Mouse (Mus musculus) ovary, postnatal 36 days (tissue): ENCODE data around the gene Tnni3k.

Experiments used
- DNase-seq: peaks from one replicate; pipeline ENCODE4 v3.0.0; 2022; ENCODE audit warnings: low spot score, mixed read lengths

Gene Tnni3k

DNA sequence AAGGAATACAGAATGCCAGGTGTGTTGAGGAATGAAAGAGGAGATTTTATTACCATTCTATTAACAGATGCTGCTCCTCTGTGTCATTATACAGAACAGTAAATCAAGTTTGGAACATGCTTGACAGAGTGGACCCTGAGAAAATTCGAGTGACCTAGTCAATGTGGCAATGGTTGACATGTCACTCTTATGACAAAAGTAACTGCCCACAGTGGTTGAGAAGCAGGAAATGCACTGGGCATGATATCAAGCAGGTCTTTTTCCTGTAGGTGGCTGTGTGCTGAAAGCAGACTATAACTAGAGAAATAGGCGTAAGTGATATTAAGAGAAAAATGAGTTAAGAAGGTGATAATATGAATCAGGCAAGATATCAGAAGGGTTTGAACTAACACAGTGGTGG is 105.7 kb downstream of the Tnni3k start:
- no peak for DNase-seq

DNA sequence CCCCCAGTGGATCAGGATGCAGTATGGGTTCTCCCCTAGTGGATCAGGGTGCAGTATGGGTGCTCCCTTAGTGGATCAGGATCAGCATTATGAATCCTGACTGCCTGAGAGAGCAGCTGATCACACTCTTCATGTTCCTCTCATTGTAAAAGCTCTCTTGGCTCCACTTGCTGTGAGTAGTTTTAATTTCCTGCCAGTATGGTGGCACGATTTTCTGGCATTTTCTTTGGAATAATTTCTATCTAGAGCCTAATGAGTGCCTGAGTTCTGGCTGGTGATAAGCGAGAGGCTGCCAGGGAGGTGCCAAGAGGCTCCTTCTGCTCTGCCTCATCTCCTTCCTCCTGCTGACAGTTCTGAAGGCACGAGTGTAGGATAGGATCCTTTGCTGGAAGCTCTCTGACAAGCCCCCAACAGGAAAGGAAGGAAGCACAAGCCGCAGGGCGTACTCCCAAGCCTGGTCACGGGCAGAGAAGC is 109.5 kb downstream of the Tnni3k start:
- no peak for DNase-seq

DNA sequence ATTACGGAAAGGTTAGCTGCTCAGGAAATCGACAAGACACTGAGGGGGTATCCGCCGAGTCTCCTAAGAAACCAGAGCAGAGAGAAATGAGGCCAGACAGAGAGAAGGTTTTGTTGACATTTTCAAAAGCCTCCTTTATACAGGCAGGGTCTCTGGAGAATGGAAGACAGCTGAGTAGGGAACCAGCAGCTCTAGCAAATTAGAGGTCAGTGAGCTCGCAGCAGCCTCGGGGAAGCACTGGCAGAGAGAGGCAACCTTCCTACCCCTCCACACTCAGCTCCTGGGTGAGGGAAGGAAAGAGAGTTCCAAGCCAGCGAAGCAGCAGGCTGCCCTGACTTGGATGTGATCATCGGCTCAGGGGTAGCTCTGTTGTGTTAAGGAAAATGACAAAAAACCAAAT is 127.5 kb downstream of the Tnni3k start:
- DNase-seq: no peak

DNA sequence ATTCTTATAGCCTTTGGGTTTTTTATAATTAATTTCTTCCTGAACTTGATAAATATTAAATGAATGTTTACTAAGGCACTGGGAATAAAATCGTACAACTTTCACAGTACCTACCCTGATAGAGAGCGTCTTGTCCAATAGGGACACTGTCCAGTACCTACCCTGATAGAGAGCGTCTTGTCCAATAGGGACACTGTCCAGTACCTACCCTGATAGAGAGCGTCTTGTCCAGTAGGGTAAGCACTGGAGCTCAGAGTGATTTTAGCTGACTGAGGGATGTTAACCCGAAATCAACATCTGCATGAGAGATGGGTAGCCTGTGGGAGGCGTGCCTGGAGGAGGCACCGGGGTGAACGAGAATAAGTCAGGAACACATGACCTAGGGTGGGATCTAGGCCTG is 130.3 kb downstream of the Tnni3k start:
- DNase-seq: no peak

DNA sequence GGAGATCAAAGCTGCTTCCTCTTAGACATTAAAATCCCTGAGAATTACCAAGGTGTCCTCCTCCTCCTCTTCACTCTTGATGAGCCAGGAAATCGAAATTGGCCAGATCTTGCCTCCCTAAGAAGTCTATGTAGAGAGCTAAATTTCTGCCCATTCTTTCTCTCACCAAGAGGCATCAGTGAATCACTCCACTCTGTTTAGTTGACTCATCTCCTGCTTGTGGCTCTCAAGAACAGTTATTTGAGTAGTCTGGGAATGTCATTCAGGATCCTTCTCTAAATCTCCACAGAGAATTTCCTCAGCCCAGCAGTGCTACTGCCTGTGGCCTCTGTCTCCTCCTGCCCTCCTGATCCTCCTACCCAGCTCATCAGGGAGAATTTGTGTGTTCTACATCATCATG is 139.6 kb downstream of the Tnni3k start:
- no peak for DNase-seq

DNA sequence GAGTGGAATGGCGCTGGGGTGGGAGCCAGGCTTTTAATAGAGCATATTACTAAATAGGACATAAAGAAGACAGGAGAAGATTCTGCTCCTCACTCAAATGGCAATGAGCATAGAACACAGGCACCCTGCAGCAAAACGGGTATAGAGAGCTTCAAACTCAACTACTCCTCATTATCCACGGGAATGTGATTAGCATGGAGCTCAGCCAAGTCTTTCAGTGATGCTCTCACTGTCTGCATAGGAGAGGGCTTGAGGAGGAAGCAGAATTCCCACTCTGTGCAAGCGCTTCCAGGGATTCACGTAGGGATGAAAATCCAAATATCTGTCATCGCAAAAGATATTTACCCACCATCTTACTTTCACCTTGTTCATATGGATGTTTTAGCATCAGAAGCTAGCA is 141.6 kb downstream of the Tnni3k start:
- DNase-seq: no peak

DNA sequence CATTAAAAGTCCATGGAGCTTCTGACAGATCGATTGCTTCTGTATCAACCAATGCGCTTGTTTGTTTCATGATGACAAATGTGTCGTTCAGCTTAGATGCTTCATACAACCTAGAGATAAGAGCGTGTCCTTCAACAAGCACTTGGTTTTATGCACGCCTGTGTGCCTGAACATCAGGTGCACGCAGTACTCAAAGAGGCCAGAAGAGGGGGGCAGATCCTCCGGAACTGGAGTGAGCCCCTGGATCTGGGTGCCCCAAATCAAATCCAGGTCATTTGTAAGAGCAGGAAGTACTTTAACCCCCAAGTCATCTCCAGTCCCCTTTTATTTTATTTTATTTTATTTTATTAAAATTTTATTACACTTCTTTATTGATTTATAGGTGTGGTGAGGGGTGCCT is 158.5 kb downstream of the Tnni3k start:
- peak; percentile 4 for DNase-seq

DNA sequence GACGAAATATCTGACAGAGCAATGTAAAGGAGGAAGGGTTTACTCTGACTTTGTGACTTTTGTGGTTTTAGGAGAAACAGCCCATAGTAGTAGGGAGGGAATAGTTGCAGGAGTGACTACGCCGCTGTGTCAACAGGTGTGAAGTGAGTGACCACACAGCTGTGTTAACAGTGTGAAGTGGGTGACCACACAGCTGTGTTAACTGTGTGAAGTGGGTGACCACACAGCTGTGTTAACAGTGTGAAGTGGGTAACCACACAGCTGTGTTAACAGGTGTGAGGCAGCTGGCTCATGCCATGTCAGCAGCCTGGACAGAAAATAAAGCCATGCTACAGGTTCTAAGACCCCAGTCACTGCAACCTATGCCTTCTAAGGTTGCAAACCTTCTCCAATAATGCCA is 162.0 kb downstream of the Tnni3k start:
- DNase-seq: no peak

DNA sequence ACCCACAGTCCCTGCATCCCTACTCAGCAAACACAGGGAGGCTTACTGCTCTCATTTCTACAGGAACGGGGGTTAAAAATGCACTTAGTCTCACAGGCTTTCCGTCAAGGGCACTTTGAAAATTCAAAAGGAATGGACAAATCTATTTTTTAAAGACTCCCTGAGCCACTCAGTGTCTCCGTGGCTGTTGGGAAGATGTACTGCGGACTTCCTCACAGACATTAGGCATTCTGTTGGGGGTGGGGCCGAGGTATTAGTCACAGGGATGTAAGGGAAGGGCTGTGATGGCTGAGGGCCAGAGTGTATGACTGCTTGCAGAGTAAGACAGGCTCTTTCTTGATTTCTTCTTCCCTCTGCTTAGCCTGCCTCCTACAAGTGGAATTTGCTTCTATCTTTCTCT is 169.8 kb downstream of the Tnni3k start:
- no peak for DNase-seq

DNA sequence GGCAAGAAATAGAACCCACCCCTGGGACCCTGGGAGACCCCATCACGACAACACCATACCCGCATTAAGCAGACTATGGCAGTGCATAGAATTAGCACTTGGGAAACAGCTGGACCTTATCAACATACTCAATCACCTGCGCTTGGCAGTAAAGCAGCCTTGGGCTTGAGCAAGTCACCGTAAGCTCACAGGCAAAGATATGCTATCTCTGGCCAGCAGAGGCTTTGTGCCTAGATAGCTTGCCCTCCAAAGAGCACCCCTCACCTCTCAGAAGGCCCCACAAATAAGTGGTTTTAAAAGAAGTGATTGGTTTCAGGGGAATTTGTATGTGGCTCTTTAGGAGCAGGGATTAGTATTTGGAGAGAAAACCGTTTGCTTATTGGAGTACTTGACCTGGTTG is 170.2 kb downstream of the Tnni3k start:
- DNase-seq: no peak

DNA sequence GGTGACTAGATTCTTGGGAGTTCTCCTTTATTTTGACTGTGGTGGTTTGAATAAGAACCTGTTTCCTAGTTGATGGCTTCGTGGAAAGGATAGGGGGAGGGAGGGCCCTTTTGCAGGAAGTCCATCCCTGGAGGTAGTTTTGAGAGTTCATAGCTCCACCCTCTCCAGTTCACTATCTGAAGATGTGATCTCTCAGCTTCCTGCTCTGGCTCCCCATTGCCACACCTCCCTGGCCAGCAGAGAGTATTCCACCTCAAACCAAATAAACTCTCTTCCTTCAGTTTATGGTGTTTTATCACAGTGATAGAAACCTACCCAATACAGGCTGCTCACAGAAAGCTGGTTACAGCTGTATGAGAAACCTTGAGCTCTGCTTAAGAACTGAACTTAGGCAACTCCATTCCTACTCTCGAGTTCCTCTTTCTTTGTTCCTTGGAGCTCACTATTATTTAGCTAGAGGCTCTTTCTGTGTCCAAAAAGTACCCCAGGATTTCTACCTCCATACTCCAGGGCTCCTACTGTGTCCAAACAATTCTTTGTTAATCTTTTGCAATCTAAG is 173.7 kb downstream of the Tnni3k start:
- no peak for DNase-seq

DNA sequence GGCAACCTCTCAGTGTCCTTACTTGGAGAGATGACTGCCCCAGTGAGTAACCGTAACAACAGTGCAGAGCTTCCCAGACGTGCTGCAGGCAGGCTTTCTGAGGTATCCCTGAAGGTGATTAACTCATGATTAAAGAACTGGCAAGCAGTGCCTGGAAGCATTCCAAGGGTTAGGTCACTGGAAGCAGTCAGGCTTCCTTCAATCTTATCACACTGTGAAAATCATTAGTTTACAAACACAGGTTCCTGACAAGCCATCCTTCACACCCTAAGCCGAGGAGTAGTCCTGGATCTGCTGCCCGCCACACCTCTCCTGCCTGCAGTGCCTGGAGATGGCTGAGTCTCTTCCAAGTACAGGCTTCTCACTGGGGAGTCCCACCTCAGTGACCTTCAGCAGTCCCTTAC is 174.7 kb downstream of the Tnni3k start:
- DNase-seq: no peak

DNA sequence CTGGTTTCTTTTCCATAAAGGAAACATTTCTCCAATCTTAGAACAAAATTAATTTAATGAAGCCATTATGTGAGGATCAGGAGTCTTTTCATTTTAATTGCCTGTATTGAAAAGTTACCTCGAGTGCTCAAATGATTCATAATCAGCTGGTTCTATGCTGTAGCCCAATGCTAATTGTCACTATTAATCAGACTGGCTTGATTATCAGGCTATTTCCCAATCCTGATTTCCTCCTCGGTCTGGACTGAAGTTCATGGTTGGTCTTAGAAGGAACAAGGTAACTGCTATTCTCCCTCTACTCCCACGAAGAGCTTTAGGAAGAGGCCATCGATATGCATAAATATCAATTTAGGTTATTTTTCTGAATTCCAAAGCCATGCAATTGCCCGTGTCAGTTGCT is 175.1 kb downstream of the Tnni3k start:
- DNase-seq: no peak

DNA sequence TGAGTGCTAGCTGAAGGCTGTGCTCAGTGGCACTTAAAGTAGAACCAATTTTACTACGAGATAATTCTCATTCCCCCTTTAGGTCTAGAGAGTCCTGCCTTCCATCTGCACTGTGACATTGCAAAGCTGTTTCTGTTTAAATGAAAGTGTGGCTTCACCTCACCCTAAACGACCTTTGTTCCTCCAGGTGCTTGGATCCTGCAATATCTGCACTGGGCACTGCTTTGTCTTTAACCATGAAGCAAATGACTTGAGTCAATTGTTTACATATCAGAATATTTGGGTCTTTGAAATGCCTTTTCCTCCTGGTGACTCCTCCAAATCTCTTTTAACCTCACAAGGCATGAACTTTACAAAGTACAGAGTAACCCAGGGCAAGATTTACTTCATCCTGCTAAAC is 175.7 kb downstream of the Tnni3k start:
- DNase-seq: no peak

DNA sequence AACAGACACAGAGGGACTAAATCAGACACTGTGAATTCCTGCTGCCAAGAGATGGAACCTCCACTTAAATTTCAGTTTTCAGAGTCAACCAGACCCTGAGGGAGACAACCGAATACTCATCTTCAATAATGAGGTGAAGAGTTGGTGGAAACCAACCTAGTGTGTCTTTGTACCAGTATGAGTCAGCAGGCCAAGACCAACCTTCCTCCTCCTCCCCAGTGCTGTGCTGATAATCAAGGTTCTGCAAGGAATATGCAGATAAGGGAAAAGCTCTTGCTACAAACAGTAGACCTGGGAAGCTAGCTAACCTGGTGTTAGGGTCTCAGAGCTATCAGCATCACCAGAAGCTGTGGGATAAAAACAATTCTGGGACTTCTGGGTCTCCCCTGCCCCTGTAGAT is 176.1 kb downstream of the Tnni3k start:
- no peak for DNase-seq

DNA sequence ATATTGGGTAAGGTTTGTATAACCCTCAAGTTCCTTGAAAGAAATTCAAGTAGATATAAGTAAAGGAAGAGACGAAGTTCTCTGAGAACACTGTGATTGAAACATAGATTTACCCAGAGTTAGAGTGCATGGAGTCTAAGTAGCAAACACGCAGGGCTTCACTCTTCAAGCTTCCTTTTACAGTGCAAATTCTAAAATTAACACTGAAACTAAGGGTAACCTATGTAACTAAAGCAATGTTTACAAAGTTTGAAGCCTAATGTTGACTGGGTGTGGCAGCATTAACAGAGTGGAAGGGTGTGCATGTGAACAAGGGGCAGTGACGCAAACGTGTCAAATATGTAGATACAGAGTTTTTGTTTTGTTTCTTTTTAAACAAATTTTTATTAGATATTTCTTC is 186.4 kb downstream of the Tnni3k start:
- DNase-seq: no peak

DNA sequence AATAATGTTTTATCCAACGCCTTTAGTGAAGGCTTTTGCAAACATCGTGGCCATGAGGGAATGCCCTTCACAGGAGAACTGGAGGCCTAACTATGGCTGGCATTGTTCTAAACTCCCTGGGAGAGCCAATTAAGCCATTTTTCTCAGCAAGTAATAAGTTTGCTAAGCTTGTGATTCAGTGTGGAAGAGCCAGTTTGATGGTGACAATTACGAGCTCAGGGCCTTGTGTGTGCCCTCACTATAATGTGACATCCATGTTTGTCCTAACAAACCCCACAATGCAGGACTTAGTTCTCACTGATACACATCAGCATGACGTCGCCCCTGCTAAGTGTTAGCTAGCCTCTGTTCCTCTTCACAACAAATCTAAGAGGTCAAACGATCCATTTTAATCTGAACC is 193.3 kb downstream of the Tnni3k start:
- DNase-seq: no peak

DNA sequence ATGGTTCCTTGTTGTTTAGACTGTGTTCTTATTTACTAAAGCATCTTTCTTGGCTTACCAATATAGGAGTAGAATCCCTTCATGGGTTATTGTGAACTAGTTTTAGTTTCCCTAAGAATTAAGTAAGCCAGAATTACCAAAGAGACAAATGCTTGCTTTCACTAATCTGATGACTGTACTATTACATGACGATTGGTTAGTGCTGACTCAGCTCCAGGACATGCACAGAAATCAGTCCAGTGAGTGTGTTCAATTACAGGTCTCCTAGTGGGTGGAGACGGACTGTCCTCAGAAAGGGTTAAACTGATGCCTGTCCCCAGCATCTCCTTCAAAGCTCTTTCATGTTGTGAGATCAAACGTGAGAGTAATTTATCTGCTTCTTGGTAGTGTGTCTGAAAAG is 195.5 kb downstream of the Tnni3k start:
- no peak for DNase-seq

DNA sequence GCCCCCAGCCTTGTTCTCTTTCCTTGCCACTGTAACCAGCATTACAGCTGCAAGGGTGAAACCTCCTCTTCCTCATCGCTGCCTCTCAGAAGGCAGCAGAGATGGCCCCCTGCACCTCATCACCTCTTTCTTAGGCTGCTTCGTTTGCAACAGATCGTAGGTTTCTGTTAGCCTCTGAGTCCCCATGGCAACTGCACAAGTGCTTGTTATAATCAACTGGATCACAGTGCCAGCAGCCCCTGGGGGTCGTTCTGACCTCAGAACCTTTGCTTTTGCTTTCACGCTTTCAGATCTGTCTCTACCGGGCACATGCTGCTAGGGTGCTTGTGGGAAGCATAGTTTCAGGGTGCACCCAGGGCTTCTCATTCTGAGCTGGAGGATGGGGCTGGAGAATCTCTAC is 201.9 kb downstream of the Tnni3k start:
- no peak for DNase-seq

DNA sequence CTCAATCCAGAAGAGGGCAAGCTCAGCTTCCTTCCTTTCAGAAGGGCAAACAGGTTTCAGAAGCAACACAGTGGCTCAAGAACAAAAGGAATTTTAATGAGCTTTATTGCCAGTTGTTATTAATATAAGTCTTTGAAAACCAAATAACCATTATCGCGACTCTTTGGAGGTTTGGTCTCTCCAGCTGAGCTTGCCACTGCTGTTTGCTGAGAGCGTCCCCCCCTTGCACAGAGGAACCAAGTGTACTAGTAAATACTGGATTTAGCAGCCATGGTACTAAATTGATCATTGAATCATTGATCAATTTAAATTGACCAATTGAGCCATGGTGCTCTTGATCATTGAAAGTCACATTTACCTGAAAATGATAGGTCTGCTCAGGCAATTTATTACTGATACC is 202.9 kb downstream of the Tnni3k start:
- no peak for DNase-seq

DNA sequence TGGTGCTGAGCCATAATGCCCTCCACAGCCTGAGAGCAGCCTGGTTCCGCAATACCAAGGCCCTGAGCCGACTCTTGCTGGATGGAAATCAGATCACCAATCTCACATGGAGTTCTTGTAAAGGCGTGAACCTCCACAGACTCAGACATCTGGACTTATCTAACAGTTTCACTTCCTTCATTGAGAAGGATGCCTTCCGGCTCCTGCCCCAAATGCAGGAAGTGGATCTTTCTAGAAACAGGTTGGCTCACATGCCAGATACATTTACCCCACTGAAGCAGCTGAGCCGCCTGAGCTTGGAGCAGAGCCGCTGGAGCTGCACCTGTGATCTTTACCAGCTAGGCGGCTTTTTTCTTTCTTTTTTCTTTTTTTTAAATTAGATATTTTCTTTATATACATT is 213.0 kb downstream of the Tnni3k start:
- no peak for DNase-seq

DNA sequence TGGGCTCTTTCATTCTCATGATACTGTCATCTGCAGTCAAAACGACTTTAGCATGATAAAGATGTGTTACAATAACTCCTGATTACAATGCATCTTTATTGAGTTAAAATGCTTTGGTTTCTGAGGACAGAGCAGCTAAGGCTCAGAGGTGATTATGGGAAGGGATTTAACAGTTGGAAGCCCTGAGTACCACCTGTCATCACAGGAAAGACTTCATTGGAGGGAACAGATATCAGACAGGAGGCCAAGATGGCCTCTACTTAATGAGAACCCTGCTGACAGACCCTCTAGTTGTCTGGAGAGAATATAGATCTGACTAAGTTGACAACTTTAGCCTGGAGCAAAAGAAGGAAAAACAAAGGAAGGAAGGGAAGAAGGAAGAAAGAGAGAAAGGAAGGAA is 214.1 kb downstream of the Tnni3k start:
- no peak for DNase-seq

DNA sequence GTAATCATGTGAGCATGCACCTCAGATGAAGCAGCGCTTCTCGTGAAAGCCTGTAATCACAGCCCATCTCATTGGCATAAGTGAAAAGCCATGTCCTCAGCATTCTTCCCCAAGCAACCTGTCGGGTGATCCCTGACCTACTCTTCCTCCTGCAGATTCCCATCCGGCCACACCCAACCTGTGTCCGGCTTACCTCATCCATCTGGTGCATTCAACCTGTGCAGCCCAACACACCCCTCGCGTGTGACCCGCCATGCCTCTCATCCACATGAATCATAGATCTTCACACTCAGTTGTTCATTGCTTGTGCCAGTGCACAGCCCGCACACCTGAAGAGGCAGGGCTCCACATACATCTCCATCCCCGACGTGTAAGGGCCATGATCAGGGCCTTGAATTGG is 217.3 kb downstream of the Tnni3k start:
- DNase-seq: no peak

DNA sequence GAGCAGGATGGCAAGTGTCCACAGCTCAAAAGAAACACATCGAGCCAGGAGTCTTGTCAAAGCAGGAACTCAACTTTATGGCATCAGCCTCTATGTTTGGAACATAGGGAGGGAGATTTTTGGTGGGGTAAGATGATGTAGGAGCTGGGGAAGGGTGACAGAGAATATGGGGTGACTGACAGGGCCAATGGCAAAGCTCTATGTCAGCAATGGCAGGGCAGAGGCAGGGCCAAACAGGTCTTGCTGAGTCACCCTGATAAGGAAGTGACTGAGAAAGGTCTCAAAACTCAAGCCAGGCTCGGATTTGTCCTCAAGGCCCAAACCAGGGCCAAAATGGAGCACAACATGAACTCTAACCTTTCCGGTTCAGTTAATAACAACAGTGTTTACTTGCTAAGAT is 219.1 kb downstream of the Tnni3k start:
- DNase-seq: no peak

DNA sequence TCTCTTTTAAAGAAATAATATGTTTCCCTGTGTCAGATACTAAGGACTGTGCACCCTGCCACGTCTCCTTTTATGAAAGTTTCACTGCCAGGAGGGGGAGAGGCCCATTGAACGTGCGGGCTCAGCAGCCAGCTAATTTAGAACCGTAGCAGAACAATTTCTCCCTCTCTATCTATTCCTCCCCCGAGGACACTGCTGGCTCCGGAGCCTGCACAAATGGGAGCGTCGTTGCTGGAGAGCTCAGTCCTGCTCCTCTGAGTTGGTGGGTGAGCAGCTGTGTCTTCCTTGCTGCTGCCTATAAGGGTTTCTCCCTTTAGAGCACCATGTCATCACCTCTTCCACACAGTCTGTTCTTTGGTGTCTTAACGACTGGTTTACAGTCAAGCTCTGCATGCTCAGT is 220.8 kb downstream of the Tnni3k start:
- DNase-seq: no peak
